Mouse (Mus musculus): Measurements from ENCODE around the gene Gm11027. TPM values are rescaled to one million over a fixed set of nuclear protein-coding genes. Genes with fewer than 3 reads are reported as not detected.

Gm11027 gene
- polyA plus RNA-seq, 1 experiment from 2014 or later: not detected

DNA sequence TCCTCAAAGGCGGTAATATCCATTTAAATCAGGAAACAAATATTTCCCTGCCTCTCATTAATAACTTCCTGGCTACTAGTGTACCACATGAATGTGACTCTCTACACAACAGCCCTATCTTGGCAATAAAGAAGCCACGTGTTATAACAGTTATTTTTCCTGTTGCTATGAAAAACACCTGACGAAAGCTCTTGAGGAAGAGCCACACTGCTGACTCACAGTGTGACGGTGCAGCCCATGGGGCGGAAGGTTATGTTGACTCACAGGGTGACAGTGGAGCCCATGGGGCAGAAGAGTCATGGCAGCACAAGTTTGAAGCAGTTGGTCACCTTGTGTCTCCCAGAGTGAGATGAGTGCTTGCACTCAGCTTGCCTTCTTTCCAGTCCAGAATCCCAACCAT lies 5.7 kb upstream of the Gm11027 start:
- WGBS: 80% methylated on average over 5 of the region's 5 CpGs
- Histone ChIP-seq H3K36me3 (replicated peaks; ENCODE audit: control insufficient read depth, insufficient read depth, low read depth, low read length) (no peaks in the 10 kb centered on the region), H3K27me3 (ENCODE audit: control insufficient read depth, insufficient read depth, low read length) (no peaks in the 10 kb centered on the region), H3K9me3 (replicated peaks; ENCODE audit: control insufficient read depth, low read length) (no peaks in the 10 kb centered on the region), H3K4me1 (ENCODE audit: control insufficient read depth, insufficient read depth, low read length) (no peaks in the 10 kb centered on the region), H3K4me2 (ENCODE audit: low read depth, low read length) (no peak overlapping the region), H3K27ac (replicated peaks; ENCODE audit: low read depth, low read length) (no peak overlapping the region), H3K9ac (replicated peaks; ENCODE audit: low read length) (no peak overlapping the region), H3K4me3 (ENCODE audit: low read depth, low read length) (no peak overlapping the region)
- no peak for DNase-seq (ENCODE audit: low spot score)
- ATAC-seq (replicated peaks; ENCODE audit: insufficient number of reproducible peaks, low FRiP score, low TSS enrichment, low read depth): no peak

DNA sequence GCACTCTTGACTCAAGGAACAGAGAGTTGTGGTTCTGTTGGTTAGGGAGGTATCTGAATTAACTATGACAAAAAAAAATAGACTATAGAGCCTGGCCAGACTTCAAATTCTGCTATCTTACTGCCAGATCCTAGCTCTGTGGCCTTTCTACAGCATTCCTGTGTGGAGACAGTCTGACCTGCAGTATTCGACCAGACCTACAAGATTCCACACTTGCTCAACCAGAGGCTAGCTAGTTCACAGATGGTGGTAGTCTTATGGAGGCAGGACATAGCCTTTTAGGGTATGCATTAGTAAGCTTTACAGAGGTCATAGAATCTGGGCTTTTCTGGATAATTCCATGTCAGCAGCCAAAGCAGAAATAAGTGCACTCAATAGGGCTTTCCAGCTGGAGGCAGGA lies 4.6 kb upstream of the Gm11027 start:
- Histone ChIP-seq H3K9me3 (replicated peaks; ENCODE audit: control insufficient read depth, low read length) (no peaks in the 10 kb centered on the region), H3K4me1 (ENCODE audit: control insufficient read depth, insufficient read depth, low read length) (no peaks in the 10 kb centered on the region), H3K27me3 (ENCODE audit: control insufficient read depth, insufficient read depth, low read length) (no peaks in the 10 kb centered on the region), H3K4me2 (ENCODE audit: low read depth, low read length) (no peak overlapping the region), H3K27ac (replicated peaks; ENCODE audit: low read depth, low read length) (no peak overlapping the region), H3K9ac (replicated peaks; ENCODE audit: low read length) (no peak overlapping the region), H3K4me3 (ENCODE audit: low read depth, low read length) (no peak overlapping the region), H3K36me3 (replicated peaks; ENCODE audit: control insufficient read depth, insufficient read depth, low read depth, low read length) (no peaks in the 10 kb centered on the region)
- DNase-seq (ENCODE audit: low spot score) (no peak), ATAC-seq (replicated peaks; ENCODE audit: insufficient number of reproducible peaks, low FRiP score, low TSS enrichment, low read depth) (no peak)
- whole genome bisulfite sequencing: 76% methylated on average over 1 of the region's 1 CpGs

DNA sequence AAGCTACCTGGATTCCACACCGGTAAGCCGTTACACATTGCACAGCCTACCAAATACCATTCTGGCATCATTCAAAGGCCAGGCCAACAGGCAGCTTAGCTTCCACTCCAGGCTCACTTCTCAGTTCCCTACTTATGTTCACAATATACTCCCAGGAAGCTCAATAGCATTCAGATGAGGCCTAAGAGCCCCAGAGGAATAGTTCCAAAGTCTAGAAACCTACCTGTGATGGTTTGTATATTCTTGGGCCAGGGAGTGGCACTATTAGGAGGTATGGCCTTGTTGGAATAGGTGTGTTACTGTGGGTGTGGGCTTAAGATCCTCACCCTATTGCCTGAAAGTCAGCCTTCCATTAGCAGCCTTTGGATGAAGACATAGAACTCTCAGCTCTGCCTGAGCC lies 4.1 kb upstream of the Gm11027 start:
- H3K4me2 ChIP-seq (ENCODE audit: low read depth, low read length): no peak overlapping the region
- no peaks in the 10 kb centered on the region for H3K9me3 ChIP-seq (replicated peaks; ENCODE audit: control insufficient read depth, low read length)
- WGBS: 92% methylated on average over 2 of the region's 2 CpGs
- H3K27ac ChIP-seq (replicated peaks; ENCODE audit: low read depth, low read length): no peak overlapping the region
- ATAC-seq (replicated peaks; ENCODE audit: insufficient number of reproducible peaks, low FRiP score, low TSS enrichment, low read depth) (no peak), DNase-seq (ENCODE audit: low spot score) (no peak)
- H3K4me3 ChIP-seq (ENCODE audit: low read depth, low read length): no peak overlapping the region
- no peaks in the 10 kb centered on the region for H3K27me3 ChIP-seq (ENCODE audit: control insufficient read depth, insufficient read depth, low read length)
- no peaks in the 10 kb centered on the region for H3K36me3 ChIP-seq (replicated peaks; ENCODE audit: control insufficient read depth, insufficient read depth, low read depth, low read length)
- H3K4me1 ChIP-seq (ENCODE audit: control insufficient read depth, insufficient read depth, low read length): no peaks in the 10 kb centered on the region
- no peak overlapping the region for H3K9ac ChIP-seq (replicated peaks; ENCODE audit: low read length)

DNA sequence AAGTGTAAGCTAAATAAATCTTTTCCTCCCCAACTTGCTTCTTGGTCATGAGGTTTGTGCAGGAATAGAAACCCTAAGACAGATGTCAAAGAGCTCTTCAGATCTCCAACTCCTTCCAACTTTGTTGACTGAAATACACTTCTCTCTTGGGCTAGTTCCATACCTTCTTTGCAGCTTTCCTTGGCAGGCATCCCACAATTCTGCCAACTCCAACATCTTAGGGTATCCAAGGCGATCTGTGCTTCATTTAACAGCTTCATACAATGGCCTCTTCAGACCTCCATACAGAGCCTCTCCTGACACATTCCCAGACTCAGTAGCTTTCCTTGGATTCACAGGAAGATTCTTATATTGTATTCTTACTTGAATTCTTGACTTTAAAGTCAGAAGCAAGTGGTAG lies 1.5 kb upstream of the Gm11027 start:
- DNase-seq (ENCODE audit: low spot score): no peak
- Histone ChIP-seq H3K27me3 (ENCODE audit: control insufficient read depth, insufficient read depth, low read length) (no peaks in the 10 kb centered on the region), H3K9ac (replicated peaks; ENCODE audit: low read length) (no peak overlapping the region), H3K9me3 (replicated peaks; ENCODE audit: control insufficient read depth, low read length) (no peaks in the 10 kb centered on the region), H3K4me2 (ENCODE audit: low read depth, low read length) (no peak overlapping the region), H3K36me3 (replicated peaks; ENCODE audit: control insufficient read depth, insufficient read depth, low read depth, low read length) (no peaks in the 10 kb centered on the region), H3K4me3 (ENCODE audit: low read depth, low read length) (no peak overlapping the region), H3K4me1 (ENCODE audit: control insufficient read depth, insufficient read depth, low read length) (no peaks in the 10 kb centered on the region), H3K27ac (replicated peaks; ENCODE audit: low read depth, low read length) (no peak overlapping the region)
- 62% methylated on average over 1 of the region's 1 CpGs for WGBS
- ATAC-seq (replicated peaks; ENCODE audit: insufficient number of reproducible peaks, low FRiP score, low TSS enrichment, low read depth): no peak

DNA sequence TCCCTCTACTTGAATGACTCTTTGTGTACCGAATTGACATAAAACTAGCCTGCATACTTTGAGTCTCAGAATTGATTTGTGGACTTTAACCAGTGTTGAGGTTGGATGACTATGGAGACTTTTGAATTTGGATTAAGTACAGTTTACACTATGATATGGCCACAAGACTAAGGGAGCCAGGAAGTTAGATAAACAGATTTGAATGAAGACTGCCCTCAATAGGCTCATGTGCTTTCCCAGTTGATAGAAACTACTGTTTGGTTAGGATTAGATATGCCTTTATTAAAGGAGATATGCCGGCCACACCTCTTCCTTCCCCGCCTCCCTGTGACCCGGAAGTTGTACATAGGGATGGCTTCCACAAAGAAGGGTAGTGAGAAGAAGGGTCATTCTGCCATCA lies 445 bp downstream of the Gm11027 start:
- no peak for DNase-seq (ENCODE audit: low spot score)
- Histone ChIP-seq H3K27me3 (ENCODE audit: control insufficient read depth, insufficient read depth, low read length) (no peaks in the 10 kb centered on the region), H3K4me1 (ENCODE audit: control insufficient read depth, insufficient read depth, low read length) (no peaks in the 10 kb centered on the region), H3K27ac (replicated peaks; ENCODE audit: low read depth, low read length) (no peak overlapping the region), H3K4me2 (ENCODE audit: low read depth, low read length) (no peak overlapping the region), H3K9ac (replicated peaks; ENCODE audit: low read length) (no peak overlapping the region), H3K9me3 (replicated peaks; ENCODE audit: control insufficient read depth, low read length) (no peaks in the 10 kb centered on the region), H3K4me3 (ENCODE audit: low read depth, low read length) (no peak overlapping the region), H3K36me3 (replicated peaks; ENCODE audit: control insufficient read depth, insufficient read depth, low read depth, low read length) (no peaks in the 10 kb centered on the region)
- ATAC-seq (replicated peaks; ENCODE audit: insufficient number of reproducible peaks, low FRiP score, low TSS enrichment, low read depth): no peak
- WGBS: 94% methylated on average over 4 of the region's 4 CpGs

DNA sequence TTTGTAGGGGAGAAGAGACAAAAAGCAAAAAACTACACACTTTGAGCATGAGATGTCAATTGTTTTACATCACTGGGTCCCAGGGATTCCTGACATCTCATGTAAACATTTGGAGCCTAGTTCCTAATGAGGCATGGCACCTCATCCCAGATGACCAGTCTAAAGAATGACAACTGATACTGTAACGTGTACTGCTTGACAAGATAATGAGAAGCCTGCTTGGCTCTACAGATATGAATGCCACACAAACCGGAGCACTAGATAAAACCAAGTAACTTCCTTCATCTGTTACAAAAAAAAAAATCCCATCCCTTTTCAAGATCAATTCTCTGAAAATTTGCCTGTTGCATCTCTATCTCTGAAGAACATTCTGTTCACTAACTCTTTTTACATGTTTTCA lies 1.8 kb downstream of the Gm11027 start:
- ATAC-seq (replicated peaks; ENCODE audit: insufficient number of reproducible peaks, low FRiP score, low TSS enrichment, low read depth) (no peak), DNase-seq (ENCODE audit: low spot score) (no peak)
- no peaks in the 10 kb centered on the region for H3K27me3 ChIP-seq (ENCODE audit: control insufficient read depth, insufficient read depth, low read length)
- H3K4me3 ChIP-seq (ENCODE audit: low read depth, low read length): no peak overlapping the region
- no peaks in the 10 kb centered on the region for H3K4me1 ChIP-seq (ENCODE audit: control insufficient read depth, insufficient read depth, low read length)
- no peak overlapping the region for H3K9ac ChIP-seq (replicated peaks; ENCODE audit: low read length)
- H3K4me2 ChIP-seq (ENCODE audit: low read depth, low read length): no peak overlapping the region
- H3K27ac ChIP-seq (replicated peaks; ENCODE audit: low read depth, low read length): no peak overlapping the region
- H3K9me3 ChIP-seq (replicated peaks; ENCODE audit: control insufficient read depth, low read length): no peaks in the 10 kb centered on the region
- WGBS: 85% methylated on average over 2 of the region's 2 CpGs
- H3K36me3 ChIP-seq (replicated peaks; ENCODE audit: control insufficient read depth, insufficient read depth, low read depth, low read length): no peaks in the 10 kb centered on the region

DNA sequence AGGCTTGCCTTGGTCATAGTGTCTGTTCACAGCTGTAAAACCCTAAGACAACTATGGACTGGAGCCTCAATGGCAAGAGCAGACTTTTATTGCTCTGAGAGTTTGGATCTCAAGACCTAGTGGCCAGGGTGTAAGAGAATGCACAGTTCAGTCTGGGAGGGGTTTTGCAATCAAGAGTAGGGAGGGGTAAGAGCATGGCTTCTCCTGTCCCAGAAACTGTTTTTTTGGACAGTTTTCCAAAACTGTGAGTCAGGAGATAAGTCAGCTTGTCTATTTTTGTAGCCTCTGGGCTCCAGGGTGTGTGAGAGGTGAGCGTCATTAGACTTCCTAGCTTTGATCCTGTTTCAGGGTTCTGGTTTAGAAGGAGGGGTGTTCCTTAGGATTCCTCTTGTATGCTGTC lies 3.4 kb downstream of the Gm11027 start:
- WGBS: 92% methylated on average over 1 of the region's 1 CpGs
- no peaks in the 10 kb centered on the region for H3K4me1 ChIP-seq (ENCODE audit: control insufficient read depth, insufficient read depth, low read length)
- no peak for DNase-seq (ENCODE audit: low spot score)
- H3K27ac ChIP-seq (replicated peaks; ENCODE audit: low read depth, low read length): no peak overlapping the region
- no peaks in the 10 kb centered on the region for H3K9me3 ChIP-seq (replicated peaks; ENCODE audit: control insufficient read depth, low read length)
- no peak for ATAC-seq (replicated peaks; ENCODE audit: insufficient number of reproducible peaks, low FRiP score, low TSS enrichment, low read depth)
- no peak overlapping the region for H3K9ac ChIP-seq (replicated peaks; ENCODE audit: low read length)
- H3K27me3 ChIP-seq (ENCODE audit: control insufficient read depth, insufficient read depth, low read length): no peaks in the 10 kb centered on the region
- no peaks in the 10 kb centered on the region for H3K36me3 ChIP-seq (replicated peaks; ENCODE audit: control insufficient read depth, insufficient read depth, low read depth, low read length)
- no peak overlapping the region for H3K4me2 ChIP-seq (ENCODE audit: low read depth, low read length)
- no peak overlapping the region for H3K4me3 ChIP-seq (ENCODE audit: low read depth, low read length)

DNA sequence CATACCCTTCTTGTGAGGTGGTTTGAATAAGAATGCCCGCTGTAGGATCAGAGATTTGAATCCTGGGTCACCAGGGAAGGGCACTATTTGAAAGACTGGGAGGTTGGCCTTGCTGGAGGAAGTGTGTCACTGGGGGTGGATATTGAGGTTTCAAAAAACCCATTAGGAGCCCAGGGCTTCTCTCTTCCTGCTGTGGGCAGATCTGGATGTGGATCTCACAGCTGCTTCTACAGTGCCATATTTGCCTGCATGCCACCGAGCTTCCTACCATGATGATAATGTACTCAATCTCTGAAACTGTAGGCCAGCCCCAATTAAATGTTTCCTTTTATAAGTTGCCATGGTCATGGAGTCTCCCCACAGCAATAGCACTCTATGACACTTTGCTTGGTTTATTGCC lies 4.0 kb downstream of the Gm11027 start:
- Histone ChIP-seq H3K4me3 (ENCODE audit: low read depth, low read length) (no peak overlapping the region), H3K9ac (replicated peaks; ENCODE audit: low read length) (no peak overlapping the region), H3K27me3 (ENCODE audit: control insufficient read depth, insufficient read depth, low read length) (no peaks in the 10 kb centered on the region), H3K9me3 (replicated peaks; ENCODE audit: control insufficient read depth, low read length) (no peaks in the 10 kb centered on the region), H3K36me3 (replicated peaks; ENCODE audit: control insufficient read depth, insufficient read depth, low read depth, low read length) (no peaks in the 10 kb centered on the region), H3K4me2 (ENCODE audit: low read depth, low read length) (no peak overlapping the region), H3K27ac (replicated peaks; ENCODE audit: low read depth, low read length) (no peak overlapping the region), H3K4me1 (ENCODE audit: control insufficient read depth, insufficient read depth, low read length) (no peaks in the 10 kb centered on the region)
- no peak for DNase-seq (ENCODE audit: low spot score)
- WGBS: 83% methylated on average over 2 of the region's 2 CpGs
- ATAC-seq (replicated peaks; ENCODE audit: insufficient number of reproducible peaks, low FRiP score, low TSS enrichment, low read depth): no peak
